Mouse (Mus musculus) G1E (cell line): ENCODE data around the gene Gstm3.

Experiments
- CTCF ChIP-seq: IDR thresholded peaks from 2 replicates; pipeline ENCODE4 v1.5.1; 2012; ENCODE audit warnings: low read depth, low read length, inconsistent platforms, mixed read lengths
- GATA1 ChIP-seq: IDR thresholded peaks from 2 replicates; pipeline ENCODE4 v1.6.1; 2012; ENCODE audit warnings: borderline replicate concordance, low read length, inconsistent platforms, mixed read lengths

DNA sequence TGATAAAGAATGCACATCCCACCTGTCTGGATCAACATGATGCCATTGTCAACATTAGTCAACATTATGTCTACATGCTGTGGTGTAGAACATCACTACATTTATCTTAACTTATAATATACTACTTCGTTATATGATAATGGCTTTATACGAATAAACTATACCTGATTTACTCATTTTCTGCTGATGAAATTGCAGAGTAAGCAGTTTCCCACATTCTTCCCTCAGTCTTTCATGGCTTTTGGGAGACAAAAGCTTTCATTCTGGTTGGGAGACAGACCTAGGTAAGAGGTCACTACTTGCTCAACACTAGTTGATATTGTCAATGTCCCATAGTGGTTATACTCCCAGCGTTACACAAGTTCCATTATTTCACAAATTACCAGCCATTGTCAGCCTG lies 43.7 kb downstream of the Gstm3 start:
- TF ChIP-seq CTCF (no peak), GATA1 (no peak)
